15 mouse cellular contexts compared by ENCODE assay signal in the genomic region with DNA sequence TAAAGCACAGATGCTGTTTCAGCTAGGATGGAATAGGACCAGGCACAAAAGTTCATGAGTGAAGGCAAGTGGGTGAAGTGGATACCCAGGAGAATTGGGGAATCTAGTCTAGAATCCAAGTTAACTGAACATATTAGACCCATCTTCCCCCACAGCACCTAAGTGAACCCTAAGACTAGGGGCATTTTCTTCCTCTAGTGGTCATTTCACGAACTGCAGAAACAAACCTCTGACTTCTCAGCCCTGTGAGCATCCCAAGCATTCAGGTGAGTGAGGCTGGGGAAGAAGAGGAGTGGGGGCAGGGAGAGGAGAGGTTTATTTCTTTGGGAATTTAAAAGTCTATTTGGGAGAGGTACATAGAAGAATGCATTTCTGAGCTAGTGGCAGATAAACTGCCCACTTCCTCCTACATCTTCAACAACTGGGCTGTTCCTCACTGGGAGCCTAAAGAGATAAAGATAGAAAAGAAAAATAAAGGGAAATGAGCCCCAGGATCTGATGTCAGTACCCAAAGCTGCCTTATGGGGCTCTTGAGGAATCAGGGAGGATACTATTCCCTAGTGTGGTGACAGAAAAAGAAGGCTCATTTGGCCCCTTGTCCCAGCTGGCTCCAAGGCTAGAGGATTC. TPM values are rescaled to one million over a fixed set of nuclear protein-coding genes. Genes with fewer than 3 reads are reported as not detected.
DNase-seq lines count a peak whose midpoint lies in the region; ATAC-seq and TF ChIP-seq lines count a peak whose summit lies in the region.
"Had no signal": no experiment of that assay in that cellular context is flagged by ENCODE, and none has a peak within 500 bp of the region (broad histone marks: within the 10 kb centered on the region; RNA-seq: fewer than 3 reads in every experiment).

No protein-coding gene starts in this region.

- no peak overlapping the region for H3K27ac ChIP-seq in left cerebral cortex, adult 2 months
- H3K27ac ChIP-seq: hindbrain, embryonic 12.5 days; kidney, embryonic 15.5 days had no signal

- H3K4me3 ChIP-seq in left cerebral cortex, adult 2 months = no peak overlapping the region
- H3K4me3 ChIP-seq: hindbrain, embryonic 12.5 days; kidney, embryonic 15.5 days; myocyte had no signal

- peak; percentile 42 for TF ChIP-seq CTCF in left cerebral cortex, adult 2 months (IDR thresholded peaks at IDR 0.05)

- ATAC-seq in CD4-positive, CD25-positive, alpha-beta regulatory T cell, adult 4 months = no peak

- DNase-seq in CD4-positive, CD25-positive, alpha-beta regulatory T cell, adult 2 months (ENCODE audit: low read depth, low spot score) = peak; percentile 42
- no peak for DNase-seq in left cerebral cortex, adult 2 months (ENCODE audit: extremely low spot score in 1 of 2, low spot score in 2 of 2)
- no peak for DNase-seq in left cerebral cortex, postnatal 14 days (ENCODE audit: low spot score in 2 of 2)
- peak; percentile 33 for DNase-seq in WW6 (ENCODE audit: low read depth, low spot score)
- peak; percentile 51 for DNase-seq in naive thymus-derived CD4-positive, alpha-beta T cell, adult 2 months (ENCODE audit: low read depth)
- no peak for DNase-seq in ovary, postnatal 36 days (ENCODE audit: low spot score)
- DNase-seq in left cerebral cortex, postnatal 4 days = no peak
- DNase-seq: adrenal gland, postnatal 14 days; cerebellum, adult 9-10 months had no signal

- intact Hi-C loops in left cerebral cortex, adult 2 months (cut with DNase I) = no loop called here
- intact Hi-C loops in left cerebral cortex, postnatal 14 days (cut with DNase I) = no loop called here
- intact Hi-C loops in left cerebral cortex, postnatal 4 days (cut with DNase I) = no loop called here

RNA-seq across cellular contexts. Expression of a gene that starts 3.6 kb away (rescaled TPM):
- not detected for polyA plus RNA-seq in CD4-positive, CD25-positive, alpha-beta regulatory T cell, adult 4 months (2017; shearing (Covaris generic))
- total RNA-seq in left cerebral cortex, adult 2 months (2021) = not detected
- not detected for total RNA-seq in left cerebral cortex, postnatal 14 days (2021)
- not detected for total RNA-seq in left cerebral cortex, postnatal 4 days (2021)
- total RNA-seq: adrenal gland, postnatal 14 days; left cerebral cortex, adult 18-20 months had no signal
- polyA plus RNA-seq: hindbrain, embryonic 12.5 days; kidney, embryonic 15.5 days; liver, embryonic 11.5 days; myocyte had no signal

RNA-seq across cellular contexts. Expression of a gene that starts 14.1 kb away (rescaled TPM):
- 1 to 10 TPM in 1 of 2 experiments, under 1 TPM in 1; 0.89 to 1.2 TPM for polyA plus RNA-seq in CD4-positive, CD25-positive, alpha-beta regulatory T cell, adult 4 months (2017; shearing (Covaris generic))
- total RNA-seq in left cerebral cortex, adult 2 months (2021) = not detected
- total RNA-seq in left cerebral cortex, postnatal 14 days (2021) = not detected
- not detected for total RNA-seq in left cerebral cortex, postnatal 4 days (2021)
- total RNA-seq: adrenal gland, postnatal 14 days; left cerebral cortex, adult 18-20 months had no signal
- polyA plus RNA-seq: hindbrain, embryonic 12.5 days; kidney, embryonic 15.5 days; liver, embryonic 11.5 days; myocyte had no signal

RNA-seq across cellular contexts. Expression of a gene that starts 40.1 kb away (rescaled TPM):
- not detected for polyA plus RNA-seq in CD4-positive, CD25-positive, alpha-beta regulatory T cell, adult 4 months (2017; shearing (Covaris generic))
- total RNA-seq in left cerebral cortex, adult 2 months (2021) = 100 to 1,000 TPM; 200 to 201 TPM
- 100 to 1,000 TPM; 183 to 184 TPM for total RNA-seq in left cerebral cortex, postnatal 14 days (2021)
- total RNA-seq in left cerebral cortex, postnatal 4 days (2021) = 10 to 100 TPM; 89.8 to 95.8 TPM

Comparison
In these comparisons a context has a peak if more than half of its experiments do, and no peak if none do; other contexts are left out.
1. DNase-seq: peak in CD4-positive, CD25-positive, alpha-beta regulatory T cell, adult 2 months (single experiment), WW6 (single experiment) and naive thymus-derived CD4-positive, alpha-beta T cell, adult 2 months (single experiment); none in left cerebral cortex, adult 2 months (0 of 2), left cerebral cortex, postnatal 14 days (0 of 2), ovary, postnatal 36 days (single experiment) and left cerebral cortex, postnatal 4 days (single experiment).